Mouse (Mus musculus) neural tube, embryonic 11.5 days (tissue): ENCODE data around the gene Tnfrsf13b. TPM values are rescaled to one million over a fixed set of nuclear protein-coding genes. Genes with fewer than 3 reads are reported as not detected.

Experiments
- ATAC-seq: fragments of 200-750 bp; cut with Nextera tagmentation; 2 replicates; pipeline ENCODE4 v1.8.0; 2017; ENCODE audit warnings: moderate number of reproducible peaks, mild to moderate bottlenecking, moderate TSS enrichment, moderate library complexity; ENCODE audit not compliant: insufficient read depth, low FRiP score, low TSS enrichment
- DNase-seq: peaks from one replicate; pipeline ENCODE4 v3.0.0-alpha.2; 2015; ENCODE audit warnings: low spot score
- H3K27ac ChIP-seq: fragments of 300-500 bp; sonication (generic); 2 replicates; pipeline ENCODE4 v1.5.1; 2014; ENCODE audit warnings: low read depth, mild to moderate bottlenecking, low read length
- H3K27me3 ChIP-seq: fragments of 300-500 bp; sonication (generic); 2 replicates; pipeline ENCODE4 v1.6.1; 2014; ENCODE audit warnings: mild to moderate bottlenecking, low read length, mixed read lengths; ENCODE audit not compliant: control insufficient read depth, insufficient read depth
- H3K36me3 ChIP-seq: fragments of 300-500 bp; sonication (generic); 2 replicates; pipeline ENCODE4 v1.6.1; 2014; ENCODE audit warnings: mild to moderate bottlenecking, low read length, moderate library complexity, mixed read lengths; ENCODE audit not compliant: control insufficient read depth, insufficient read depth
- H3K4me1 ChIP-seq: fragments of 300-500 bp; sonication (generic); 2 replicates; pipeline ENCODE4 v1.6.1; 2014; ENCODE audit warnings: low read length, mixed read lengths; ENCODE audit not compliant: control insufficient read depth, insufficient read depth
- H3K4me2 ChIP-seq: fragments of 300-500 bp; sonication (generic); 2 replicates; pipeline ENCODE4 v1.6.1; 2014; ENCODE audit warnings: low read depth, mild to moderate bottlenecking, moderate library complexity
- H3K4me3 ChIP-seq: fragments of 300-500 bp; sonication (generic); 2 replicates; pipeline ENCODE4 v1.5.1; 2014; ENCODE audit warnings: low read depth, low read length
- H3K9ac ChIP-seq: fragments of 300-500 bp; sonication (generic); 2 replicates; pipeline ENCODE4 v1.6.1; 2014; ENCODE audit warnings: mild to moderate bottlenecking, low read length
- H3K9me3 ChIP-seq: fragments of 300-500 bp; sonication (generic); 2 replicates; pipeline ENCODE4 v1.6.1; 2016; ENCODE audit warnings: low read length; ENCODE audit not compliant: control insufficient read depth
- WGBS: fragments of 180-500 bp; shearing (Covaris S2); extraction: QIAGEN DNeasy Blood & Tissue Kit; methylation state at CpG from one replicate; pipeline ENCODE4 v1.1.7; 2014; 5-methylcytosine and 5-hydroxymethylcytosine counted together
- polyA plus RNA-seq: library from polyadenylated mRNA; unstranded; fragments of >200 nt; fragmentation: Nextera tagmentation; extraction: Ambion mirVana; gene quantifications from 2 replicates; pipeline ENCODE4 v1.2.1, GENCODE M21; 2014

The Tnfrsf13b gene
- polyA plus RNA-seq, 1 experiment from 2014 or later, result 0.80 TPM

DNA sequence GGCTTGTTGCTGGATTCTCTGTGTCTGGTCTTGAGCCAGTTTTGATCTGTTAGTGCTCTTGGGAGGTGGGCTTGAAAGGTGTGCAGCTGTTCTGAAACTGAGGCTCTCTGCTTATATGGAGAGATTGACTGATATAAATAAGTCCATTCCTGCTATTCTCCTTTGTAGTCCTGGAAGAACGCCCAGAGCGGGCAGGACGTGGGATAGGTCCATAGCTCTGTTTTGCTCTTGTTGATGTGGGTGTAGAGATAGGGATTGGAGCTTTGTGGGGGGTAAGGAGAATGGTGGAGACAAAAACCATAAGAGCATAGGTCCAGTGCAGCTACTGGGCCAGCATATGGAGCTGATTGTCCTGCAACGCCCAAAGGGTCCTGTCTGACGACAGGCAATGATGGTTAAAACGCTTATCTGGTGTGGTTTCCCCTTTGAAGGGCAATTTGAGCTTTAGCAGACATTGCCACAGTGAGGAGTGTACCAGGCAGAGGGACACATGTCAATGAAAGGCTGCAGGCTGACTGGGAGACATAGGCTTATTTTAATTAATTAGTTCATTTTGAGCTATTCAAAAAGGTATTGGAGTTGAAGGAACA, 16.5 kb downstream of the Tnfrsf13b start:
- H3K9me3 ChIP-seq, result no peaks in the 10 kb centered on the region
- ATAC-seq, result no peak
- no peaks in the 10 kb centered on the region for H3K27me3 ChIP-seq
- no peaks in the 10 kb centered on the region for H3K36me3 ChIP-seq
- H3K4me1 ChIP-seq, result no peaks in the 10 kb centered on the region; the same call in 1 of the 2 replicates
- H3K9ac ChIP-seq, result no peak overlapping the region
- no peak overlapping the region for H3K4me3 ChIP-seq
- H3K4me2 ChIP-seq, result no peak overlapping the region
- DNase-seq, result no peak
- 78% methylated on average over 6 of the region's 6 CpGs for WGBS
- no peak overlapping the region for H3K27ac ChIP-seq

DNA sequence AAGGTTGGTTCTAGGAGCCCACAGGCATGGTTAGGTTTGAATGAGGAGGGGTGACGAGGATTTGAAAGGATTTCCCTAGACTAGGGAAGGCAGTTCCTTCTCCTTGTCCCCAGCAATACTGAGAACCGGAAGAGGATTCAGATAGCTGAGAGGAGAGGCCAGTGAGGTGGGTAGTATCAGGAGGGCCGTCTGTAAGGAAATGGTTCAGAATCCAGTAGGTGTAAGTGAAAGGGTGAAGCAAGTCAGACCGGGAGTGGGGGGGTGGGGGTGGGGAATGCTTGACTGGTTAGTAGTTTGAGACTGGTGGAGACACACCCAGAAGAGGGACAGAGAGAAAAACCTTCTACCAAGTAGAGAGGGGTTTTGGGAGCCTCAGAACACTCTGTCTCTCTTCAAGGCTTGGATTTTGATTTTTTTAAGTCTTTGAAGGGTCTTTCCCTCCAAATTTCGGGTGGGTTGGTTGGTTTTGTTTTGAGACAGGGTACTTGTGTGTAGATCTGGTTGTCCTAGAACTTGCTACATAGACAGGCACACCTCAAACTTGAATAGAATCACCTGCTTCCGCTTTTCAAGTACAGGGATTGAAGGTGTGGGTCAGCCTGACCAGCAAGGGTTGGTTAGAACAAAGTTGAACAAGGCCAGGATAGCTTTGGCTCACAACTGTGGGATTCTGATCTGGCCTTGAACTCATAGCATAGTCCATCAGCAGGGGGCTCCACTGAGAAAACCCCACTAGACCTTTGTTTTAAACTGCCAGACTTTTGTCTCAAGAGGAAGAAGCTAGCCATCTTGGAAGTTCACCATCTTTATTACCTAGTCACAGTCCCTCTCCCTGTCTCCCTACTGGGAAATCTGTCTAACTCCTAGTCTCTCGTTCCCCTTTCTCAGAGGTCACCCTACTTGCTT, 17.3 kb downstream of the Tnfrsf13b start:
- Histone ChIP-seq H3K27me3 (no peaks in the 10 kb centered on the region), H3K4me3 (no peak overlapping the region), H3K36me3 (no peaks in the 10 kb centered on the region), H3K4me1 (no peaks in the 10 kb centered on the region; the same call in 1 of the 2 replicates), H3K9ac (no peak overlapping the region), H3K9me3 (no peaks in the 10 kb centered on the region), H3K4me2 (no peak overlapping the region), H3K27ac (no peak overlapping the region)
- DNase-seq, result no peak
- no peak for ATAC-seq
- WGBS, result 78% methylated on average over 7 of the region's 7 CpGs

DNA sequence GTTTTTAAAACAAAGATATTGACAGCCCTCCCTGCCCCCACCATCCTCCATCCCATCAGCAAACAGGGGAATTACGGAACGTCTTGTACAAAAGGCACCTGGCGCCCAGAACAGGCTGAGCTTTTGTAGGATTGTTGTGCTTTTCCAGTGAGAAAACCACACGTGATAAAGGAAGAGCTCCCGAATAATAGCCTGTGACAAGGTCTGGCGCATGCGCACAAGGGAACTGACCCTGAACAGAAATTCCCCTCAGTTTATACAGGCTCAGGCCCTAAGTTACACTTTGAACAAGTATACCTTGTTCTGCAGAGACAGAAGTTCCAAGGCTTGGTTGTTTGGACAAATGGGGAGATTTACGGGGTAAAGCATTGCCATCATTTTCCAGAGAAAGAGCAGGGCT, 19.0 kb downstream of the Tnfrsf13b start:
- WGBS, result 66% methylated on average over 8 of the region's 8 CpGs
- no peak for ATAC-seq

DNA sequence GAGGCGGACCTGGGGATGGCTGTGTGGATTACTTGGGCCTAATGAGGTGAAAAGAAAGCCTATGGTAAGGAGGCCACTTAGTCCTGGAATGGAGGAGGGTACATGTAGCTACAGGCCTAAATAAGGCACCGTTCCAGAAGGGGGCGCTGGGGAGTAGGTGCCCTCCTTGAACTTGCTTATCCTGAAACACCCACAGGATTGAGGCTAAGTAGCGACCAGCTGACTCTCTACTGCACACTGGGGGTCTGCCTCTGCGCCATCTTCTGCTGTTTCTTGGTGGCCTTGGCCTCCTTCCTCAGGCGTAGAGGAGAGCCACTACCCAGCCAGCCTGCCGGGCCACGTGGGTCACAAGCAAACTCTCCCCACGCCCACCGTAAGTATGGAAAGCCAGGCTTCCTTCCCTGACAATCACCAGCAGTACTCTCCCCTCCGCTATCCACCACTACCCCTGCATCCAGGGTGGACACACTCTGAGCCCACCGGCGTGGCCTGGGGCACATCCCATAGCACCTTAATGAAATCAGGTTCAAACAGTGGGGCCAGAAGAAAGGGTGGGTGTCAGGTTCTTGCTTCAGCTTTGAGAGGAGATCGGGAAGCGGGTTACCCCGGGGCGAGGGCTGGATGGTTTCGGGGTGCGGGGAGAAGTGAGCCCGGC, 20.2 kb downstream of the Tnfrsf13b start:
- Histone ChIP-seq H3K9ac (peak overlapping the region; percentile 35), H3K4me1 (no peaks in the 10 kb centered on the region; the same call in 1 of the 2 replicates), H3K4me3 (peak overlapping the region; percentile 32), H3K27me3 (no peaks in the 10 kb centered on the region), H3K36me3 (no peaks in the 10 kb centered on the region), H3K4me2 (peak overlapping the region; percentile 57), H3K27ac (no peak overlapping the region), H3K9me3 (no peaks in the 10 kb centered on the region)
- ATAC-seq, result no peak
- peak; percentile 46 for DNase-seq
- WGBS, result 16% methylated on average over 20 of the region's 20 CpGs

More for the DNA sequence above, 19.0 kb downstream of the Tnfrsf13b start:
- no peak overlapping the region for H3K9ac ChIP-seq
- H3K36me3 ChIP-seq, result no peaks in the 10 kb centered on the region
- H3K27ac ChIP-seq, result no peak overlapping the region
- no peak for DNase-seq
- H3K9me3 ChIP-seq, result no peaks in the 10 kb centered on the region
- no peaks in the 10 kb centered on the region; the same call in 1 of the 2 replicates for H3K4me1 ChIP-seq
- no peaks in the 10 kb centered on the region for H3K27me3 ChIP-seq
- no peak overlapping the region for H3K4me2 ChIP-seq
- H3K4me3 ChIP-seq, result no peak overlapping the region

DNA sequence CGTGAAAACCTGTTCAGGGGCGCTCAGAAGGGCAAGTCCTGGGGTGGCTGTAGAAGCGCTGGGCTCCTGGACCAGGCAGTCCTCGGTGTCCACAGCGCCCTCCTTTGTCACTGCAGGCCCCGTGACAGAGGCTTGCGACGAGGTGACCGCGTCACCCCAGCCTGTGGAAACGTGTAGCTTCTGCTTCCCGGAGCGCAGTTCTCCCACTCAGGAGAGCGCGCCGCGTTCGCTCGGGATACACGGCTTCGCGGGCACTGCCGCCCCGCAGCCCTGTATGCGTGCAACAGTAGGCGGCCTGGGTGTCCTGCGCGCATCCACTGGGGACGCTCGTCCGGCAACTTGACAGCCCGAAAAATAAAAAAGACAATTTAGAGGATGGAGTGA, 20.7 kb downstream of the Tnfrsf13b start:
- H3K4me2 ChIP-seq, result peak overlapping the region; percentile 57
- 0 out of 2 replicates have a peak, but pooled peaks cover 2% of the 10 kb centered on the region for H3K36me3 ChIP-seq
- peak overlapping the region; percentile 32 for H3K4me3 ChIP-seq
- no peaks in the 10 kb centered on the region; the same call in 1 of the 2 replicates for H3K4me1 ChIP-seq
- DNase-seq, result peak; percentile 56
- H3K9me3 ChIP-seq, result no peaks in the 10 kb centered on the region
- peak; percentile 41; the same call in 1 of the 2 replicates for ATAC-seq
- no peaks in the 10 kb centered on the region for H3K27me3 ChIP-seq
- peak overlapping the region; percentile 35 for H3K9ac ChIP-seq
- no peak overlapping the region for H3K27ac ChIP-seq
- 8% methylated on average over 32 of the region's 32 CpGs for WGBS

DNA sequence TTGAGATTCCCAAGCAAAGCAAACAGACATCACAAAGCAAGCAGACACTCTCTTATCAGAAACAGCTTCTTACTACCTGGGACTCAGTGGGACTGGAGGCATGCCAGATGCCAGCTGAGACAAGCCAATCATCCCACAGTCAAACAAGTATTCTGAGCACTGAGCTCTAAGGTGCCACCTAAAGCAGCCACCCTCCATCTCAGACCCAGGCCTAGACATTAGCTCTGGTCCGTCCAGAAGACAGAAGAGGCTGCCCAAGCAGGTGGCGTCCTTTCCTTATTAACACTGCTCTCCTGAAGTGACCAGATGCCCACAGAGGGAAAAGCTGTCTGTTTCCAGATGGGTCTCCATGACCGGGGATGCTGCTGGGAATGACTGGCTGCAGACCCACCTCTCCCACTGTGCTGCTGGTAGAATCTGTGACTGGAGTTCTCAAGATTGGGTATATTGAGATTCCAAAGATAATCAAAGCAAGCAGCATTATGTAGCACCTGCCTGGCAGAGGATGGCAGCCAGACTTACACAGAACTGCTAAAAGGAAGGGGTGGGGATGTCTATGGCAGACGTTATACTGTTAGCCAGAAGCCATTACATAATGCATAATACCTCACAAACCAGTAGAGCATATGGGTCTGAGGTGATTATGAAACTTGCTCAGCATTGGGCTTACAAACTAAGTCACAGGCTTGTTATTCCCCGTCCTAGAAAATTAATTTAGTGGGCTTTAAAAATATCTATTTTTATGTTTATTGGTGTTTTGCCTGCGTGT, 23.9 kb downstream of the Tnfrsf13b start:
- Histone ChIP-seq H3K9ac (no peak overlapping the region), H3K4me2 (no peak overlapping the region), H3K27me3 (no peaks in the 10 kb centered on the region), H3K9me3 (no peaks in the 10 kb centered on the region), H3K4me1 (no peaks in the 10 kb centered on the region; the same call in 1 of the 2 replicates), H3K4me3 (no peak overlapping the region), H3K27ac (no peak overlapping the region), H3K36me3 (peaks cover 20% of the 10 kb centered on the region)
- ATAC-seq, result no peak
- no peak for DNase-seq
- 78% methylated on average over 6 of the region's 6 CpGs for WGBS

DNA sequence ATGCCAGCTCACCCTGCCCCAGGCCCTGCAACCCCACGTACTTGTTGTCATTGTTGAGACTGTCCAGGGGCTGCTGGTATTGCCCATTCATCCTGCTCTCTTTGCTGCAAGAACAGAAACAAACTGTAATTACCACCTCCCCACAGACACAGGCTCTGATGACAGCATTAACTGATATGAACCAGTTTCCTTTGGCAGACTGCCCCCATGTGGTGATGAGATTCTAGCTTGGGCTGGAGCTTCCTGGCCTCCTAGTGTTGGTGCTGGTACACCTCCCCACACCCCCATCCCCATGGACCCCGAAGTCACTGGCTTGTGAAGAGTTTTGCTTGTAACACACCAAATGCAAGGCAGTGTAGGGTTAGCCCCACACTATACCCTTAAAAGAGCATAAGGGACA, 29.2 kb downstream of the Tnfrsf13b start:
- ATAC-seq (no peak), DNase-seq (no peak)
- Histone ChIP-seq H3K9me3 (no peaks in the 10 kb centered on the region), H3K4me3 (no peak overlapping the region), H3K27me3 (no peaks in the 10 kb centered on the region), H3K4me2 (no peak overlapping the region), H3K36me3 (peaks cover 43% of the 10 kb centered on the region), H3K4me1 (no peaks in the 10 kb centered on the region), H3K27ac (no peak overlapping the region), H3K9ac (no peak overlapping the region)
- WGBS, result 97% methylated on average over 2 of the region's 2 CpGs

DNA sequence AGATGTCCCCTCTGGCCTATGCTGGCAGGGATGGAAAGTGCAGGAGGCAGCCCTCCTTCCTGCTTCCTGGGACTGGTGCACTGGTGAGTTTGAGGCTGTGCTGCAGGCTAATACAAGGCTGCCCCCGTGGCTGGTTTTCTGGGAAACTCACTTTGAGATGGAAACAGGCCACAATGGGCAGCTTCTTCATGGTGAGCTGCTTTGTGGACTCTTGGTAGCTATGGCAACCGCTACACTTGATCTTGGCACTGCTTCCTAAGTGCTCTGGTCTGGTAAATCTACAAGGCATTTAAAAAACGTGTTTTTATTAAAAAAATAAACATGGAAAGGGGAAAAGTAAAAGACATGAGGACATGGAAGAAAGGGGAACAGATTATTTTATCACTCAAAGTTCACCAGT, 31.6 kb downstream of the Tnfrsf13b start:
- no peak for ATAC-seq
- WGBS, result 75% methylated on average over 3 of the region's 3 CpGs
- H3K36me3 ChIP-seq, result peaks cover 56% of the 10 kb centered on the region

More for the DNA sequence above, 31.6 kb downstream of the Tnfrsf13b start:
- Histone ChIP-seq H3K4me3 (no peak overlapping the region), H3K4me1 (no peaks in the 10 kb centered on the region), H3K27ac (no peak overlapping the region), H3K9ac (no peak overlapping the region), H3K27me3 (no peaks in the 10 kb centered on the region), H3K9me3 (no peaks in the 10 kb centered on the region), H3K4me2 (no peak overlapping the region)
- no peak for DNase-seq
